Mouse (Mus musculus) liver, embryonic 15.5 days (tissue): ENCODE data around the gene Kctd3. TPM values are rescaled to one million over a fixed set of nuclear protein-coding genes. Genes with fewer than 3 reads are reported as not detected.

Experiments
- ATAC-seq: fragments of 200-750 bp; cut with Nextera tagmentation; 2 replicates; pipeline ENCODE4 v1.8.0; 2017; ENCODE audit warnings: moderate number of reproducible peaks, mild to moderate bottlenecking, moderate library complexity; ENCODE audit not compliant: insufficient read depth
- H3K27ac ChIP-seq: fragments of 300-500 bp; sonication (generic); replicated peaks from 2 replicates; pipeline ENCODE4 v1.5.1; 2015; ENCODE audit warnings: mild to moderate bottlenecking, inconsistent platforms
- H3K27me3 ChIP-seq: fragments of 300-500 bp; sonication (generic); 2 replicates; pipeline ENCODE4 v1.6.1; 2015; ENCODE audit warnings: mild to moderate bottlenecking, inconsistent platforms
- H3K36me3 ChIP-seq: fragments of 300-500 bp; sonication (generic); replicated peaks from 2 replicates; pipeline ENCODE4 v1.6.1; 2015; ENCODE audit warnings: moderate library complexity, mild to moderate bottlenecking, inconsistent platforms
- H3K4me1 ChIP-seq: fragments of 300-500 bp; sonication (generic); replicated peaks from 2 replicates; pipeline ENCODE4 v1.6.1; 2015; ENCODE audit warnings: inconsistent platforms
- H3K4me2 ChIP-seq: fragments of 300-500 bp; sonication (generic); 2 replicates; pipeline ENCODE4 v1.6.1; 2015; ENCODE audit warnings: moderate library complexity, mild to moderate bottlenecking, inconsistent platforms
- H3K4me3 ChIP-seq: fragments of 300-500 bp; sonication (generic); replicated peaks from 2 replicates; pipeline ENCODE4 v1.5.1; 2015; ENCODE audit warnings: mild to moderate bottlenecking, inconsistent platforms
- H3K9ac ChIP-seq: fragments of 300-500 bp; sonication (generic); 2 replicates; pipeline ENCODE4 v1.6.1; 2015; ENCODE audit warnings: moderate library complexity, mild to moderate bottlenecking, inconsistent platforms
- H3K9me3 ChIP-seq: fragments of 300-500 bp; sonication (generic); replicated peaks from 2 replicates; pipeline ENCODE4 v1.6.1; 2016; ENCODE audit warnings: inconsistent platforms
- WGBS: fragments of 180-500 bp; shearing (Covaris S2); methylation state at CpG from one replicate; pipeline ENCODE4 v1.1.7; 2015; ENCODE audit warnings: mixed read lengths; ENCODE audit not compliant: insufficient replicate concordance; 5-methylcytosine and 5-hydroxymethylcytosine counted together
- polyA plus RNA-seq: library from polyadenylated mRNA; unstranded; fragments of >200 nt; fragmentation: Nextera tagmentation; extraction: Ambion mirVana; gene quantifications from 2 replicates; pipeline ENCODE4 v1.2.1, GENCODE M21; 2015

The Kctd3 gene
- polyA plus RNA-seq, 1 experiment from 2014 or later, result 9.4 TPM

DNA sequence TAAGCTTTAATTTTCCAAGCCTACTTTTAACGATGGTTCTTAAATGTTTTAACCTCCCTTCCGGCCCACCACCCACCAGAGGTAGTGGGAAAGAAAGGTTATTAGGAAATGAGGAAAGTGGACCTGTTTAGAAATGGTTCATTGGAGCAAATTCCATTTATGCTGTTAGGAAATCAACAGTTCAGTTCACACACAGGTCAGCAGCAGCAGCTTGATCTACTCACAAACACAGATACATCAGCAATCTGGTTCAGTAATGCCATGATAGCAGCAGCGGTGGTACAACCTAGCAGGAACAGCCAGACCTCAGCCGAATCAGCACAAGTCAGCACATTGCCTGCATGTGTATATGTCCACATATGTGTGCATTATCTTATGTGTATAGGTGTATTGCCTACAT, 3.0 kb upstream of the Kctd3 start:
- no peak overlapping the region for H3K4me3 ChIP-seq
- H3K27me3 ChIP-seq, result peaks cover 42% of the 10 kb centered on the region
- H3K36me3 ChIP-seq, result no peaks in the 10 kb centered on the region
- H3K9ac ChIP-seq, result no peak overlapping the region
- H3K9me3 ChIP-seq, result no peaks in the 10 kb centered on the region
- no peak overlapping the region for H3K27ac ChIP-seq
- 65% methylated on average over 4 of the region's 4 CpGs for WGBS
- ATAC-seq, result no peak
- H3K4me2 ChIP-seq, result no peak overlapping the region
- peaks cover 29% of the 10 kb centered on the region for H3K4me1 ChIP-seq

DNA sequence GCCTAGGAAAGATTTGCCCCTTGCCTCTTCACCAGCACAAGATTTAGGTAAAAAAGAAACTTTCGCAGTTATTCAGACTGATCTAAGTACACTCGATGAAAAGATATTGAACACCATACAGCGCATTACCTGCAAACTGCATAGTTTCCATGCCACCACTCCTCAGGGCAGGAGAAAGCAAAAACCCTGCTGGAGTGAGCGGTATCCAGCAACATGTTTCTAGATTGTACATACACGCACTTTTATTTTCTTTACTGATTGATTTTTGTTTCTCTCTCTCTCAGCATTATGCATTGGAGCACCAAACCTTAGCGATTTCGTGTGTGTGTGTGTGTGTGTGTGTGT, 311 bp upstream of the Kctd3 start:
- Histone ChIP-seq H3K4me1 (peaks cover 31% of the 10 kb centered on the region), H3K27ac (no peak overlapping the region), H3K9me3 (no peaks in the 10 kb centered on the region), H3K4me3 (peak overlapping the region; percentile 93), H3K4me2 (peak overlapping the region; percentile 87), H3K36me3 (peaks cover 8% of the 10 kb centered on the region), H3K9ac (peak overlapping the region; percentile 87; the same call in 1 of the 2 replicates), H3K27me3 (peaks cover 17% of the 10 kb centered on the region)
- ATAC-seq, result peak; percentile 13
- 37% methylated on average over 7 of the region's 7 CpGs for WGBS

DNA sequence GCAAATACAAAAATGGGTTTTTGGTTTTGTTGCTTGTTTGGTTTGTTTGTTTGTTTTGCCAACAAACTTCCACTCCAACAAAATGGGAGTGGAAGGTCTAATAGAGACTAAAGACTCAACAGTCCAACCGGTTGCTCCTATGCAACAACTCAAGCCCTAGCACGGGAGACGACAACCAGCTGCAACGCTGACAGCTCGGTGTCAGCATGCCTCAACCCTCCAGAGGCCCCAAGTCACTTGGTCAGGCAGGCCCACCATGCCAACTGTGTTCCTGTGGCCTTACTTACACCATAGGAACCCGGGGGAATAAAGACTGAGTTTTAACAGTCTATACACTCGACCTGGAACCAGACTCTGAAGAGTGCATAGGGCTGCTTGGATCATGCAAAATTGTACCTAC, 815 bp downstream of the Kctd3 start:
- Histone ChIP-seq H3K27me3 (peaks cover 6% of the 10 kb centered on the region), H3K9me3 (no peaks in the 10 kb centered on the region), H3K36me3 (peaks cover 10% of the 10 kb centered on the region), H3K9ac (peak overlapping the region; percentile 87), H3K4me2 (peak overlapping the region; percentile 87), H3K27ac (peak overlapping the region; percentile 54), H3K4me3 (peak overlapping the region; percentile 93), H3K4me1 (peaks cover 25% of the 10 kb centered on the region)
- ATAC-seq, result no peak
- WGBS, result 3% methylated on average over 7 of the region's 7 CpGs

DNA sequence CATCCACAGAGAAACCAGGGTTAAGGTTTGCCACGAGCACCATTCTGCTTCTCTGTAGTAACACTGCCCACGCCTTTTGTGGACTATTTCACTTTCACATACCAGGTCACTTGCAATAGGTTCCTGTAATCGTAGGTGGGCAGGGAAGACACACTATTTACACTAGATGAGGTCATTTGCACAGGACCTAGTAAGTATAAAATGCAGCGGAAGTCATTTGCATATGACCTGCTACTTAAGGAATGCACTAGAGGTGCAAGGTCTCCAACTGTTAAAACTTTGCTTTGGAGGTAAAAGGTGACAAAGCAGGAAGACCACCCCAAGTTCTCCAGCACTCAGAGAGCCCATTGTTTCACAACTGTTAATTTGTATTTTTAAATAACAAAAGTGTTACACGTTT, 1.4 kb downstream of the Kctd3 start:
- peak overlapping the region; percentile 87 for H3K4me2 ChIP-seq
- H3K27me3 ChIP-seq, result peaks cover under 1% of the 10 kb centered on the region; the same call in 1 of the 2 replicates
- peaks cover 25% of the 10 kb centered on the region for H3K4me1 ChIP-seq
- WGBS, result 47% methylated on average over 5 of the region's 5 CpGs
- no peaks in the 10 kb centered on the region for H3K9me3 ChIP-seq
- peak overlapping the region; percentile 93 for H3K4me3 ChIP-seq
- H3K36me3 ChIP-seq, result peaks cover 10% of the 10 kb centered on the region
- no peak for ATAC-seq
- no peak overlapping the region for H3K27ac ChIP-seq
- H3K9ac ChIP-seq, result 0 out of 2 replicates have a peak overlapping the region, but pooled peaks have one; percentile 87

DNA sequence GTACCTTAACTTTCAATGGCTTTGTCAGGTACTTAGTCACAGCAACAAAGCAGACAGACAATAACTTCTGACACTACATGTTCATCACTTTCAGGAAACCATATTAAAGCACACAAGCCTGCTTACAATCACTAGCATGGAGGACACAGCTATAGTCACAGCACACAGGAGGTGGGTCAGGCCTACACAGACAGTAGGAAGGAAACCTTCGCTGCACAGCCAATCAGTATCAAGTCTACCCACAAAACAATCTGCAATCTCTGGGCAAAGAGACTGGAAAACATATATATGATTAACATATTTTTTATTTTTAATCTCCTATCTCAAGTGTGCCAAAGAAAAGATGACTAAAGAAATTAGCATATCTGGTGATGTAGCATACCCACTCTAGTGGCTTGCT, 2.9 kb downstream of the Kctd3 start:
- H3K9me3 ChIP-seq, result no peaks in the 10 kb centered on the region
- no peak overlapping the region for H3K4me2 ChIP-seq
- H3K4me3 ChIP-seq, result no peak overlapping the region
- no peaks in the 10 kb centered on the region for H3K27me3 ChIP-seq
- H3K27ac ChIP-seq, result no peak overlapping the region
- H3K4me1 ChIP-seq, result peaks cover 25% of the 10 kb centered on the region
- 83% methylated on average over 1 of the region's 1 CpGs for WGBS
- H3K36me3 ChIP-seq, result peaks cover 23% of the 10 kb centered on the region
- no peak overlapping the region for H3K9ac ChIP-seq
- no peak for ATAC-seq

DNA sequence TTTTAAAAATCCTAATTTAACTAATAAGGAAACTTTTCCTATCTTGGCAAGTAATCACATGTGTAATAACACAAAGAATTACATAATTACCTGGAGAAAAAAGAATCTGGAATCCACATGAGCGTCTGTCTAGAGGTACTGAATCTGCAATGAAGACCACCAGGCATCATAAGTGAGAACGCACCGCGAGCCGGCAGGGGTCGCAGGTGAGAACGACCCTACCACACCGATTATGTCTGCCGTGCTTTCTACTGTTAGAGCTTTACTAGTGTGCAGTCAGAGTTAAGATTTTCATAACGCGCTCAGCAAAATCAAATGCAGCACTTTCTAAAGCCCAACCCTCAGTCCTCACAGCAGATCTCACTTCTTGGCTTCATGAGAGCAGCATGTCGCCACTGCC, 5.8 kb downstream of the Kctd3 start:
- no peak overlapping the region for H3K4me2 ChIP-seq
- no peak overlapping the region for H3K9ac ChIP-seq
- H3K36me3 ChIP-seq, result peaks cover 51% of the 10 kb centered on the region
- peaks cover 17% of the 10 kb centered on the region for H3K4me1 ChIP-seq
- H3K9me3 ChIP-seq, result no peaks in the 10 kb centered on the region
- no peaks in the 10 kb centered on the region for H3K27me3 ChIP-seq
- no peak for ATAC-seq
- no peak overlapping the region for H3K4me3 ChIP-seq
- WGBS, result 85% methylated on average over 12 of the region's 12 CpGs
- no peak overlapping the region for H3K27ac ChIP-seq

DNA sequence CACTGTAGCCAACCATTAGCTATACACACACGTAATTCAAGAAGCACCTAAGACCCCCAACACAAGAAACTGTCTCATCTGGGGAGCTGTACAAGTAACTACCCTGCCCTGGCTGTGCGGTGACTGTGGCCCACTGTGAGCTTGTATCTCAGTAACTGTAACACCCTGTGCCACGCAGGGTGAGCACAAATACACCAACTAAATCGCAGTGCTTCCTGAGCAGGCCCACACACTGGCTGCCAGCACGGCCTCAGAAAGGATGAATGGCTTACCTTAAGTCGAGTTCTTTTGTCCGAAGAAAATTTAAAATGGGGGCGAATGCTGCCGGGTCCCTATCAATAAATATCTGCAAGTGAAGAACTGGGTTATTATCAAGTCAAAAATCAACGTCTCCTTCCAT, 7.7 kb downstream of the Kctd3 start:
- Histone ChIP-seq H3K27me3 (no peaks in the 10 kb centered on the region), H3K36me3 (peaks cover 65% of the 10 kb centered on the region), H3K27ac (no peak overlapping the region), H3K9me3 (no peaks in the 10 kb centered on the region), H3K4me2 (no peak overlapping the region), H3K4me3 (no peak overlapping the region), H3K9ac (no peak overlapping the region), H3K4me1 (no peaks in the 10 kb centered on the region)
- ATAC-seq, result no peak
- 79% methylated on average over 10 of the region's 10 CpGs for WGBS

DNA sequence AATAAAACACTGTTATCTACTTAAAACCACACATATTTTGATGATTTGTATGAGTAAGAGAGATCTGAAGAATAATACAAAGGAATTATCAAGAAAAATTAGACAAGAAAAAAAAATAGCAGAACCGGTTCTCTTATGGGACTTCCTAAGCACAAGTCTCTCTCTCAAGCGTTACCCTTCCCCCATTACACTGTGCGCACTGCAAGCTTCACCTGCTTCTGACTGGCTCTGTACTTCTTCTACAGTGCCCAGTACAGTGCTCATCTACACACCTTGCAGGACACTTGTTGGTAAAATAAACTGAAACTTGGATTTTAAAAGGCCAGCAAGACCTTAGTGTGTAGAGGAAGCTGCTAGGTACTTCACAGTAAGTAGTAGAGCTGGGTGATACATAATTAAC, 9.7 kb downstream of the Kctd3 start:
- no peak overlapping the region for H3K27ac ChIP-seq
- no peak for ATAC-seq
- H3K4me3 ChIP-seq, result no peak overlapping the region
- H3K9ac ChIP-seq, result no peak overlapping the region
- no peak overlapping the region for H3K4me2 ChIP-seq
- H3K27me3 ChIP-seq, result no peaks in the 10 kb centered on the region
- H3K4me1 ChIP-seq, result no peaks in the 10 kb centered on the region; the same call in 1 of the 2 replicates
- WGBS, result 87% methylated on average over 3 of the region's 3 CpGs
- peaks cover 75% of the 10 kb centered on the region for H3K36me3 ChIP-seq
- H3K9me3 ChIP-seq, result no peaks in the 10 kb centered on the region

DNA sequence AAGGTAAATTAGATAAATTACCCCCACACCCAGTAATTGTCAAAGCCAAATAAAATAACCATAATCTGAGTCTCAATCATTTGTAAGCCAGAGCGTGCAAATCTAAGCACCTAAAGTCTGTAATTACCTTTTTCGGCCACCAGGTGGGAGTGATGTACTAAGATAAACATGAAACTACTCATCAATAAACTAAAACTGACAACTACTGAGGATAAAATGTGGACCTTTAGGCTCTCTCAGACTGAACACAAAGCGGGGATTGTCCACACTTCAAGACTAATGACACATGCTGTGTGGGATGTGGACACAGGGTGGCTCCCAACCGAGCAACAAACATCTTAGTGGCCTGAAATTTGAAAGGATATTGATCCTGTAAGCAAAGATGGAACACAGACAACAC, 14.4 kb downstream of the Kctd3 start:
- ATAC-seq, result no peak
- Histone ChIP-seq H3K27ac (no peak overlapping the region), H3K4me1 (no peaks in the 10 kb centered on the region; the same call in 1 of the 2 replicates), H3K4me2 (no peak overlapping the region), H3K9me3 (no peaks in the 10 kb centered on the region), H3K27me3 (no peaks in the 10 kb centered on the region), H3K4me3 (no peak overlapping the region), H3K36me3 (peaks cover 82% of the 10 kb centered on the region), H3K9ac (no peak overlapping the region)
- WGBS, result 43% methylated on average over 4 of the region's 4 CpGs

DNA sequence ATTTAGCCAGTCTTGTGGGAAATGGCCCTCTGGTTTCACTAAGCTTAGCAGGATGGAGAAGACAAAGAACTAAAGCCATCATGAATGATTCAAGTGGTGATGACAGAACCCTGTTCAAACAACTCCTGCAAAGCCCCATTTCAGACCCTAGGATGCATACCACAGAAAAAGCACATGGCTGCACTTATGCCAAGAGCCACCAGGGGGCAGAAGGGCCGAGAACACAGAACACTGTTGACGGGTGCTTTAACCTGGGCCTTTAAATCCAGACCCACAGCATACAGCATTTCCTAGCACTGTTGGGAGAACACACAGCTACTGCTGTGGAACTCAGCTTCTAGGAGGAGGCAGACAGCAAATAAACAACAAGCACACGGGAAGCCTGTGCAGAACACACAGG, 27.6 kb downstream of the Kctd3 start:
- Histone ChIP-seq H3K9ac (no peak overlapping the region), H3K36me3 (peaks cover 79% of the 10 kb centered on the region), H3K4me1 (peaks cover 5% of the 10 kb centered on the region; the same call in 1 of the 2 replicates), H3K27ac (peak overlapping the region; percentile 70; the same call in 1 of the 2 replicates), H3K27me3 (no peaks in the 10 kb centered on the region), H3K9me3 (no peaks in the 10 kb centered on the region), H3K4me3 (no peak overlapping the region), H3K4me2 (no peak overlapping the region)
- WGBS, result 20% methylated on average over 3 of the region's 3 CpGs
- ATAC-seq, result peak; percentile 68; the same call in 1 of the 2 replicates

DNA sequence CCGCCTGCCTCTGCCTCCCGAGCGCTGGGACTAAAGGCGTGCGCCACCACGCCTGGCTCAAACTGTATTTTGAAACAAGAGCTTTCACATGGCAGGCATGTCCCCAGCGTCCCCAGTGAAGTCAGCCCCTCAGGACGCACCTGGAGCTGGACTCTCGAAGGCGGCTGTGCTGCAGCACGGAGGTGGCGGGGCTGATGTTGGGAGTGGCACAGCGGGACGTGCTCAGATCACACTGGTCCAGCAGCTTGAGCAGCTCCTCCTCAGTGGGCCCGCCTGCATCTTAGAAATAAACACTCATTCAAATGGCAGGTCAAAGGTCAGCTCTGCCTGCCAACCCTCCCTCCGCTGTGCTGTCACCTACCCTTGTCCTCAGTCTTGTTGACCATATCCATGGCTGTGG, 33.7 kb downstream of the Kctd3 start:
- WGBS, result 79% methylated on average over 16 of the region's 16 CpGs
- Histone ChIP-seq H3K4me2 (peak overlapping the region; percentile 47), H3K9me3 (no peaks in the 10 kb centered on the region), H3K9ac (no peak overlapping the region), H3K4me1 (peaks cover 31% of the 10 kb centered on the region), H3K27ac (peak overlapping the region; percentile 96), H3K4me3 (no peak overlapping the region), H3K27me3 (no peaks in the 10 kb centered on the region), H3K36me3 (peaks cover 76% of the 10 kb centered on the region)
- peak; percentile 58 for ATAC-seq

DNA sequence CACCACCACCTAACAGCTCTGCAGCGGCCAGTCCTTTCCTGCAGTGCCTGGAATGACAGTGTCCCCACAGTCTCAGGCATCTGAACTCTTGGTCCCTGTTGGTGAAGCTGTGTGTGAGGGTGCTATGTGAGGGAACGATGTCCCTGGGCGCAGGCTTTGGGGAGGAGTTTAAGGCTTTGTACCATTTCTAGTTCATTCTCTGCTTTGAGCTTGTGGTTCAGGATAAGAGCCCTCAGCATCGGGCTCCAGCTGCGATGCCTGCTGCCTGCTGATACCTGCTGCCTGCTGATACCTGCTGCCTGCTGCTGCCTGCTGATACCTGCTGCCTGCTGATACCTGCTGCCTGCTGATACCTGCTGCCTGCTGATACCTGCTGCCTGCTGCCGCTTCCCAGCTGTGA, 34.6 kb downstream of the Kctd3 start:
- Histone ChIP-seq H3K9ac (peak overlapping the region; percentile 46; the same call in 1 of the 2 replicates), H3K9me3 (no peaks in the 10 kb centered on the region), H3K4me1 (peaks cover 31% of the 10 kb centered on the region), H3K4me3 (no peak overlapping the region), H3K36me3 (peaks cover 76% of the 10 kb centered on the region), H3K27me3 (no peaks in the 10 kb centered on the region), H3K27ac (peak overlapping the region; percentile 96), H3K4me2 (peak overlapping the region; percentile 47)
- 38% methylated on average over 6 of the region's 6 CpGs for WGBS
- ATAC-seq, result peak; percentile 95
